Mouse (Mus musculus) hindbrain, postnatal 0 days (tissue): ENCODE results near the gene Cdh10. TPM values are rescaled to one million over a fixed set of nuclear protein-coding genes. Genes with fewer than 3 reads are reported as not detected.

Experiments used
- ATAC-seq: fragments of 200-750 bp; cut with Nextera tagmentation; 2 replicates; pipeline ENCODE4 v1.8.0; 2017; ENCODE audit warnings: mild to moderate bottlenecking, moderate TSS enrichment, moderate library complexity
- DNase-seq: peaks from one replicate; pipeline ENCODE4 v3.0.0-alpha.2; 2015; ENCODE audit warnings: low spot score
- H3K27ac ChIP-seq: fragments of 300-500 bp; sonication (generic); 2 replicates; pipeline ENCODE4 v1.5.1; 2014; ENCODE audit warnings: mild to moderate bottlenecking
- H3K27me3 ChIP-seq: fragments of 300-500 bp; sonication (generic); 2 replicates; pipeline ENCODE4 v1.6.1; 2014; ENCODE audit warnings: low read length, mixed read lengths; ENCODE audit not compliant: insufficient read depth
- H3K36me3 ChIP-seq: fragments of 300-500 bp; sonication (generic); 2 replicates; pipeline ENCODE4 v1.6.1; 2014; ENCODE audit warnings: low read length, mixed read lengths; ENCODE audit not compliant: insufficient read depth
- H3K4me1 ChIP-seq: fragments of 300-500 bp; sonication (generic); 2 replicates; pipeline ENCODE4 v1.6.1; 2014; ENCODE audit warnings: antibody characterized with exemption, low read length, mixed read lengths; ENCODE audit not compliant: insufficient read depth
- H3K4me2 ChIP-seq: fragments of 300-500 bp; sonication (generic); 2 replicates; pipeline ENCODE4 v1.6.1; 2014; ENCODE audit warnings: low read depth, mild to moderate bottlenecking, low read length, moderate library complexity, mixed read lengths
- H3K4me3 ChIP-seq: fragments of 300-500 bp; sonication (generic); 2 replicates; pipeline ENCODE4 v1.5.1; 2014; ENCODE audit warnings: low read length
- H3K9ac ChIP-seq: fragments of 300-500 bp; sonication (generic); replicated peaks from 2 replicates; pipeline ENCODE4 v1.6.1; 2014; ENCODE audit warnings: mild to moderate bottlenecking, low read length, moderate library complexity, mixed read lengths
- H3K9me3 ChIP-seq: fragments of 300-500 bp; sonication (generic); 2 replicates; pipeline ENCODE4 v1.6.1; 2016; ENCODE audit warnings: low read length, mixed read lengths
- CTCF ChIP-seq: IDR thresholded peaks from 2 replicates; pipeline ENCODE4 v1.5.1; 2016; ENCODE audit warnings: antibody characterized with exemption, control low read depth, low read depth
- WGBS: fragments of 180-500 bp; shearing (Covaris S2); extraction: QIAGEN DNeasy Blood & Tissue Kit; methylation state at CpG from one replicate; pipeline ENCODE4 v1.1.7; 2014; 5-methylcytosine and 5-hydroxymethylcytosine counted together
- polyA plus RNA-seq: library from polyadenylated mRNA; unstranded; fragments of >200 nt; fragmentation: Nextera tagmentation; extraction: Ambion mirVana; gene quantifications from 2 replicates; pipeline ENCODE4 v1.2.1, GENCODE M21; 2015
- total RNA-seq: library from RNA; depleted of rRNA; stranded (reverse); fragments of >200 nt; gene quantifications from 2 replicates; pipeline ENCODE4 v1.2.3, GENCODE M21; 2014

Gene Cdh10
- total and polyA plus RNA-seq, 2 experiments from 2014 or later = 26.4 to 31.7 TPM

- Histone ChIP-seq H3K27ac (no peak overlapping the region), H3K27me3 (no peaks in the 10 kb centered on the region), H3K9ac (no peak overlapping the region), H3K4me2 (no peak overlapping the region), H3K36me3 (no peaks in the 10 kb centered on the region), H3K4me1 (no peaks in the 10 kb centered on the region), H3K9me3 (no peaks in the 10 kb centered on the region), H3K4me3 (no peak overlapping the region)
- 82% methylated on average over 2 of the region's 2 CpGs for WGBS
- no peak for DNase-seq
- ATAC-seq = no peak
- TF ChIP-seq CTCF = no peak
These were observed 67.9 kb downstream of the Cdh10 start for GRCm38 (mm10) chr15:18886673-18887072.

DNA sequence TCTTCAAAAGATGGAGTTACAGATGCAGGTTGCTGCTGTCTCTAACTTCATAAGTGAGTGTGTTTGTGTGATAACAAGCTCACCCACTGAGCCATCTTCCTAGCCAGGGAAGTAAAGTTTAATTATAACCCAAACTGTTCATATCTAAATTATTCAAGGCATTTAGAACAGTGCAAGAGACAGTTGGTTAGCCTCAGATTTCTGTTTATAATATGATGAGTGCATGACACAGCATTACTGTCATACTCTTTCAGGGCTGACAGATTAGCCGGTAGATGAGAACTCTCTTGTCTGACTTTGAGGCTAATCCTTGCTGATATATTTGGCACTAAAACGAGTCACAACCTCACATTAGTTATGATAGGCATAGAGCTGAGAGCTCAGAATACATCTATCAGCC lies 70.2 kb downstream of the Cdh10 start:
- H3K9ac ChIP-seq = no peak overlapping the region
- H3K4me1 ChIP-seq = no peaks in the 10 kb centered on the region
- no peak overlapping the region for H3K4me2 ChIP-seq
- no peak overlapping the region for H3K4me3 ChIP-seq
- no peak for DNase-seq
- no peaks in the 10 kb centered on the region for H3K9me3 ChIP-seq
- WGBS = 57% methylated on average over 2 of the region's 2 CpGs
- TF ChIP-seq CTCF = no peak
- H3K36me3 ChIP-seq = no peaks in the 10 kb centered on the region
- no peak overlapping the region for H3K27ac ChIP-seq
- ATAC-seq = no peak
- H3K27me3 ChIP-seq = no peaks in the 10 kb centered on the region

DNA sequence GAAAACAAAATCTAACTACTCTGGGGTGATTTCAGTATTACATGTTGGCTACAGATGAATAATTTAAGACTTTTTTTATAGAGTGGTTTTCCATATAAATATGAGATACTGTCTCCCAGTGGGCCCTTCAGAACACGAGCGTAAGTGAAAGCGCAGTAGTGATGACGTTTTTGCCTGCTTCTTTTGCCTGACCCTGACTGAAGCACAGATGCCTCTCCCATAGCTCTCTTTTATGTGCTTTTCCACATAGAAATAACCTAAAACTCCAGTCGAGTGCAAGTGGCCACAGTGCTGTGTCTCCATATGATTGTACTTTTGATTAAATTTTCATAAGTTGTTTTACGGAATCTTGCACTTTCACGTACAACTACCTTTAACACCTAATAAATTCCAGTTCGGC lies 71.6 kb downstream of the Cdh10 start:
- Histone ChIP-seq H3K27me3 (no peaks in the 10 kb centered on the region), H3K4me1 (no peaks in the 10 kb centered on the region), H3K4me3 (no peak overlapping the region), H3K9me3 (no peaks in the 10 kb centered on the region), H3K36me3 (no peaks in the 10 kb centered on the region), H3K27ac (no peak overlapping the region), H3K9ac (no peak overlapping the region), H3K4me2 (no peak overlapping the region)
- DNase-seq (no peak), ATAC-seq (no peak)
- 89% methylated on average over 8 of the region's 8 CpGs for WGBS
- no peak for TF ChIP-seq CTCF

GRCm38 (mm10) chr15:18900776-18901175 lies 82.0 kb downstream of the Cdh10 start:
- H3K4me2 ChIP-seq = no peak overlapping the region
- no peak for ATAC-seq
- H3K36me3 ChIP-seq = no peaks in the 10 kb centered on the region; the same call in 1 of the 2 replicates
- H3K4me1 ChIP-seq = no peaks in the 10 kb centered on the region
- H3K27me3 ChIP-seq = no peaks in the 10 kb centered on the region
- no peak overlapping the region for H3K4me3 ChIP-seq
- H3K9me3 ChIP-seq = no peaks in the 10 kb centered on the region
- no peak overlapping the region for H3K27ac ChIP-seq
- no peak for DNase-seq
- H3K9ac ChIP-seq = no peak overlapping the region
- no peak for TF ChIP-seq CTCF

- Histone ChIP-seq H3K27ac (no peak overlapping the region), H3K4me1 (no peaks in the 10 kb centered on the region), H3K9me3 (no peaks in the 10 kb centered on the region), H3K27me3 (no peaks in the 10 kb centered on the region), H3K4me3 (no peak overlapping the region), H3K4me2 (no peak overlapping the region), H3K9ac (no peak overlapping the region), H3K36me3 (no peaks in the 10 kb centered on the region; the same call in 1 of the 2 replicates)
- no peak for TF ChIP-seq CTCF
- DNase-seq = no peak
- no peak for ATAC-seq
- WGBS = 68% methylated on average over 2 of the region's 2 CpGs
These were observed 85.4 kb downstream of the Cdh10 start for GRCm38 (mm10) chr15:18904131-18904530.

DNA sequence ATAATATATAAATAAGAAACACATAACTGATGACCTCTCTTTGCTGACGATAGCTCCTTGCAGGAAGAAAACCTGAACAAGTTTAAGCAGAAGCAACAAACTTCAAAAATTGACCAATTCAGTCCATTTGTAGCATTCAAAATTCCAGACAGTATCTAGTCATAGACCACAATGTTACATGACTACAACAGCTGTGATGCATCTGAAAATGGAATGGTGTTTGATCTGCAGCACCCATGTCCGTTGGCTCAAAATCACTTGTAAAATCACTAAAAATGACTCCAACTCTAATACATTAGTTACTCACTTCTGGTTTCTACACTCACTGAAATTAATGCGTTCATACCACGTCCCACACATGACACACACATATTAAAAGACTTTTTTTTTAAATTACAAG lies 91.9 kb downstream of the Cdh10 start:
- H3K4me2 ChIP-seq = no peak overlapping the region
- no peak for TF ChIP-seq CTCF
- 95% methylated on average over 4 of the region's 4 CpGs for WGBS
- ATAC-seq = no peak
- no peak for DNase-seq
- H3K9ac ChIP-seq = no peak overlapping the region
- no peaks in the 10 kb centered on the region for H3K9me3 ChIP-seq
- H3K27me3 ChIP-seq = no peaks in the 10 kb centered on the region
- H3K4me1 ChIP-seq = no peaks in the 10 kb centered on the region
- H3K27ac ChIP-seq = no peak overlapping the region
- H3K4me3 ChIP-seq = no peak overlapping the region
- H3K36me3 ChIP-seq = no peaks in the 10 kb centered on the region

- ATAC-seq = peak; percentile 62
- H3K36me3 ChIP-seq = no peaks in the 10 kb centered on the region
- H3K4me1 ChIP-seq = no peaks in the 10 kb centered on the region; the same call in 1 of the 2 replicates
- H3K27me3 ChIP-seq = no peaks in the 10 kb centered on the region
- 78% methylated on average over 1 of the region's 1 CpGs for WGBS
- H3K9ac ChIP-seq = no peak overlapping the region
- H3K4me2 ChIP-seq = no peak overlapping the region
- H3K9me3 ChIP-seq = no peaks in the 10 kb centered on the region
- no peak overlapping the region for H3K27ac ChIP-seq
- no peak for DNase-seq
- no peak overlapping the region for H3K4me3 ChIP-seq
- no peak for TF ChIP-seq CTCF
These were observed 106.8 kb downstream of the Cdh10 start for GRCm38 (mm10) chr15:18925392-18926117.
